Comparison of ENCODE assay signal across 15 mouse cellular contexts in genomic region chr11:75933371-75933770, GRCm38 (mm10).
"Had no signal": no experiment of that assay in that cellular context is flagged by ENCODE, and none has a peak within 500 bp of the region (broad histone marks: within the 10 kb centered on the region; RNA-seq: fewer than 3 reads in every experiment).

No protein-coding gene starts in this region.

- H3K9ac ChIP-seq: kidney, embryonic 15.5 days; limb, embryonic 13.5 days; liver, embryonic 14.5 days; midbrain, embryonic 15.5 days; neural tube, embryonic 13.5 days; stomach, embryonic 15.5 days had no signal

- H3K9me3 ChIP-seq: kidney, embryonic 15.5 days; limb, embryonic 13.5 days; midbrain, embryonic 15.5 days; neural tube, embryonic 13.5 days; stomach, embryonic 15.5 days had no signal

- H3K27ac ChIP-seq: limb, embryonic 13.5 days; liver, embryonic 14.5 days; midbrain, embryonic 15.5 days; neural tube, embryonic 13.5 days; stomach, embryonic 15.5 days had no signal

- H3K36me3 ChIP-seq: kidney, embryonic 15.5 days; limb, embryonic 13.5 days; midbrain, embryonic 15.5 days; neural tube, embryonic 13.5 days; stomach, embryonic 15.5 days had no signal

- H3K27me3 ChIP-seq: kidney, embryonic 15.5 days; limb, embryonic 13.5 days; midbrain, embryonic 15.5 days; neural tube, embryonic 13.5 days; stomach, embryonic 15.5 days had no signal

- H3K4me2 ChIP-seq: kidney, embryonic 15.5 days; limb, embryonic 13.5 days; midbrain, embryonic 11.5 days; midbrain, embryonic 15.5 days; neural tube, embryonic 13.5 days; stomach, embryonic 15.5 days had no signal

- DNase-seq: kidney, postnatal 14 days; left cerebral cortex, postnatal 4 days; lung, adult 18-20 months; lung, postnatal 4 days; right cerebral cortex, postnatal 14 days; thymus, adult 2 months; thymus, postnatal 36 days had no signal

- H3K4me3 ChIP-seq: kidney, embryonic 15.5 days; limb, embryonic 13.5 days; midbrain, embryonic 15.5 days; neural tube, embryonic 13.5 days; stomach, embryonic 15.5 days had no signal

- ATAC-seq: lung, postnatal 0 days; midbrain, embryonic 15.5 days had no signal
